Mouse (Mus musculus) lung, postnatal 0 days (tissue): ENCODE data around the gene Rcan2. TPM values are rescaled to one million over a fixed set of nuclear protein-coding genes. Genes with fewer than 3 reads are reported as not detected.

Source experiments
- ATAC-seq: fragments of 200-750 bp; cut with Nextera tagmentation; 2 replicates; pipeline ENCODE4 v1.8.0; 2017; ENCODE audit warnings: moderate library complexity
- DNase-seq: peaks from one replicate; pipeline ENCODE4 v3.0.0-alpha.2; 2016; ENCODE audit warnings: low spot score
- H3K27ac ChIP-seq: fragments of 300-500 bp; sonication (generic); 2 replicates; pipeline ENCODE4 v1.5.1; 2014; ENCODE audit warnings: antibody characterized with exemption, mild to moderate bottlenecking, low read length, mixed read lengths
- H3K27me3 ChIP-seq: fragments of 300-500 bp; sonication (generic); replicated peaks from 2 replicates; pipeline ENCODE4 v1.6.1; 2014; ENCODE audit warnings: low read length, mixed read lengths; ENCODE audit not compliant: insufficient read depth
- H3K36me3 ChIP-seq: fragments of 300-500 bp; sonication (generic); 2 replicates; pipeline ENCODE4 v1.6.1; 2014; ENCODE audit warnings: low read length, mixed read lengths; ENCODE audit not compliant: insufficient read depth
- H3K4me1 ChIP-seq: fragments of 300-500 bp; sonication (generic); 2 replicates; pipeline ENCODE4 v1.6.1; 2014; ENCODE audit warnings: antibody characterized with exemption, low read depth, low read length, mixed read lengths; ENCODE audit not compliant: insufficient read depth
- H3K4me2 ChIP-seq: fragments of 300-500 bp; sonication (generic); replicated peaks from 2 replicates; pipeline ENCODE4 v1.6.1; 2014; ENCODE audit warnings: low read depth, mild to moderate bottlenecking, low read length, moderate library complexity, mixed read lengths
- H3K4me3 ChIP-seq: fragments of 300-500 bp; sonication (generic); 2 replicates; pipeline ENCODE4 v1.5.1; 2014; ENCODE audit warnings: low read depth, low read length
- H3K9ac ChIP-seq: fragments of 300-500 bp; sonication (generic); replicated peaks from 2 replicates; pipeline ENCODE4 v1.6.1; 2014; ENCODE audit warnings: low read depth, mild to moderate bottlenecking
- H3K9me3 ChIP-seq: fragments of 300-500 bp; sonication (generic); 2 replicates; pipeline ENCODE4 v1.6.1; 2016; ENCODE audit warnings: low read length, mixed read lengths
- CTCF ChIP-seq: IDR thresholded peaks from 2 replicates; pipeline ENCODE4 v1.5.1; 2016; ENCODE audit warnings: antibody characterized with exemption, mild to moderate bottlenecking
- EP300 ChIP-seq: IDR thresholded peaks from 2 replicates; pipeline ENCODE4 v1.6.1; 2016; ENCODE audit warnings: antibody characterized with exemption, mild to moderate bottlenecking, control low read depth
- WGBS: fragments of 180-500 bp; shearing (Covaris S2); extraction: QIAGEN DNeasy Blood & Tissue Kit; methylation state at CpG from one replicate; pipeline ENCODE4 v1.1.7; 2014; 5-methylcytosine and 5-hydroxymethylcytosine counted together
- polyA plus RNA-seq: library from polyadenylated mRNA; unstranded; fragments of >200 nt; fragmentation: Nextera tagmentation; extraction: Ambion mirVana; gene quantifications from 2 replicates; pipeline ENCODE4 v1.2.1, GENCODE M21; 2015

Rcan2 gene
- polyA plus RNA-seq, 1 experiment from 2014 or later, result 1.3 TPM

DNA sequence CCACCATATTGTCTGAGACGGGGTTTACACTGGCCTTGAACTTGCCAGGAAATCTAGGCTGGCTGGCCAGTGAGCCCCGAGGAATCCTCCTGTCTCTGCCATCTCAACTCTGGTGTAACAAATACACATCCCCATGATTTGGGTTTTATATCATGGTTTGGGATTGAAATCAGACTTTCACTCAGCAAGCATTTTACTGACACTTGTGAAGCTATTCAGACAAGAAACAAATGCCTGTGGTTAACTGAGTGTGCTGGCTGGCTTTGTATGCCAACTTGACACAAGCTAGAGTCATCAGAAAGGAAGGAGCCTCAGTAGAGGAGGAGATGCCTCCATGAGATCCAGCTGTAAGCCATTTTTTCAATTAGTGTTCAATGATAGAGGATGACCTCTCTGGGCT, 206.3 kb downstream of the Rcan2 start:
- DNase-seq (no peak), ATAC-seq (no peak)
- no peaks in the 10 kb centered on the region for H3K4me1 ChIP-seq
- H3K4me2 ChIP-seq, result no peak overlapping the region
- 78% methylated on average over 2 of the region's 2 CpGs for WGBS
- H3K9ac ChIP-seq, result no peak overlapping the region
- H3K36me3 ChIP-seq, result no peaks in the 10 kb centered on the region
- TF ChIP-seq EP300 (no peak), CTCF (no peak)
- H3K9me3 ChIP-seq, result no peaks in the 10 kb centered on the region
- no peaks in the 10 kb centered on the region for H3K27me3 ChIP-seq
- H3K4me3 ChIP-seq, result no peak overlapping the region
- H3K27ac ChIP-seq, result no peak overlapping the region

DNA sequence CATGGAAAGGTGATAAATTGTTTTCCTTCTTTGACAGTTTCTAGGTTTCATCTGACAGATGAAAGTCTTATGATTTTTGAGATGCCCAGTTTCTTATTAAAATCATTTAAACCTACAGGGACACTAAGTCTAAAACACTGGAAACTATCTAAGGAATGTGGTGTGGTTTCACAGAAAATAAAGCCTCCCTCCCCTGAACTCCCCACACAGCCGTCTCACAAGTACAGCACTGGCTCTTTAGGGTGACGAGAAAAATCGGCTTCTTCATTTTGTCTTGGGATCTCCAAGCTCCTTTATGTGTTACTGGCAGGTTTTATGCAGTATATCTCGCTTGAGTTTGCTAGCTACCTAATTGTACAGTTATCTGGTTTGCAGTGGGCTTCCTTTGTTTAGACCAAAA, 210.8 kb downstream of the Rcan2 start:
- 40% methylated on average over 4 of the region's 4 CpGs for WGBS
- Histone ChIP-seq H3K36me3 (no peaks in the 10 kb centered on the region), H3K4me3 (no peak overlapping the region), H3K4me1 (no peaks in the 10 kb centered on the region), H3K27ac (no peak overlapping the region), H3K9me3 (no peaks in the 10 kb centered on the region), H3K27me3 (no peaks in the 10 kb centered on the region), H3K4me2 (no peak overlapping the region), H3K9ac (no peak overlapping the region)
- no peak for TF ChIP-seq EP300
- TF ChIP-seq CTCF, result no peak
- DNase-seq (no peak), ATAC-seq (no peak)

GRCm38 (mm10) chr17:44013756-44014510, 212.8 kb downstream of the Rcan2 start:
- no peak for DNase-seq
- H3K9me3 ChIP-seq, result no peaks in the 10 kb centered on the region
- H3K27ac ChIP-seq, result no peak overlapping the region
- no peak overlapping the region for H3K9ac ChIP-seq
- 64% methylated on average over 4 of the region's 4 CpGs for WGBS
- no peaks in the 10 kb centered on the region for H3K27me3 ChIP-seq
- H3K4me2 ChIP-seq, result no peak overlapping the region
- H3K36me3 ChIP-seq, result no peaks in the 10 kb centered on the region
- no peak for ATAC-seq
- H3K4me3 ChIP-seq, result no peak overlapping the region
- TF ChIP-seq EP300 (no peak), CTCF (no peak)
- no peaks in the 10 kb centered on the region for H3K4me1 ChIP-seq

- Histone ChIP-seq H3K4me3 (no peak overlapping the region), H3K9ac (no peak overlapping the region)
- no peak for DNase-seq
These were observed 215.2 kb downstream of the Rcan2 start for GRCm38 (mm10) chr17:44016314-44016713.

DNA sequence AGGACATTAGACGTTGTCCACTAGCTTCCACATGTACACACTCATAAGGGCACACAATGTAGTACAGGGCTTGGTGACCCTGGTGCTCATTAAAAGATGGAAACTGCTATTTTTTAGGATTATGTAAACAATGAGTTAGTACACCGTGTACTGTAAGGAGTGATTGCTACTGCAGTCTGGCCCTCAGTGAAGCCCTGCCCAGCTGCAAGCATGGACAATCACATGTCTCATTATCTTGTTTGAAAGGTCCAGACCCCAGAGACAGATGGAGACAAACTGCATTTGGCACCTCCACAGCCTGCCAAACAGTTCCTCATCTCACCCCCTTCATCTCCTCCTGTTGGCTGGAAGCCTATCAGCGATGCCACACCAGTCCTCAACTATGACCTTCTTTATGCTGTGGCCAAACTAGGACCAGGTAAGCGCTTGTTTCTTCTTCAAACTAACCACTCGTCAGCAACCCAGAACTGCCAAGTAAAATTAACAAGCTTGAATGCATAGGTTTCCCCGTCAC, 219.6 kb downstream of the Rcan2 start:
- DNase-seq, result no peak
- Histone ChIP-seq H3K27me3 (no peaks in the 10 kb centered on the region), H3K36me3 (no peaks in the 10 kb centered on the region), H3K9me3 (no peaks in the 10 kb centered on the region), H3K4me3 (no peak overlapping the region), H3K4me2 (no peak overlapping the region), H3K4me1 (no peaks in the 10 kb centered on the region), H3K9ac (no peak overlapping the region), H3K27ac (no peak overlapping the region)
- no peak for ATAC-seq
- TF ChIP-seq EP300, result no peak
- TF ChIP-seq CTCF, result no peak
- 65% methylated on average over 6 of the region's 6 CpGs for WGBS

More at GRCm38 (mm10) chr17:44016314-44016713, 215.2 kb downstream of the Rcan2 start:
- TF ChIP-seq CTCF (no peak), EP300 (no peak)
- Histone ChIP-seq H3K27me3 (no peaks in the 10 kb centered on the region), H3K36me3 (no peaks in the 10 kb centered on the region), H3K9me3 (no peaks in the 10 kb centered on the region), H3K27ac (no peak overlapping the region), H3K4me2 (no peak overlapping the region), H3K4me1 (no peaks in the 10 kb centered on the region)
- 60% methylated on average over 5 of the region's 5 CpGs for WGBS
- no peak for ATAC-seq

DNA sequence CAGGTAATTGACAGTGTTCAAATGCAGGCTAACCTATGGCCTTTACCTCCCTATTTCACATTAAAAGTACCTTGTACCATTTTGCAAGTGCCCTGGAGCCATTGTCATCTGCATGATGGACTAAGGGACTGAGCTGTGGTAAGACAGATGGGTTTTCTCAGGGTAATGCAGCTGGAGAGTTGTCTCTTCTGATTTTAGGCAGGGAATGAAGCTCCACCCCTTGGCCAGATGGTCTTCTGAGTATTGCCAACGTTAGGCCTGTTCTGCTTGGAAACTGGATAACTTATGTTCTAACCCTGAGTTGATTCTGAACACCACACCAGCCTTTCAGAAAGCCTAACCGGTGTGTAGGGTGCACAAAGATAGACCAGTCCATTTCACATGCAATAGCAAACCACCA, 222.7 kb downstream of the Rcan2 start:
- H3K27ac ChIP-seq, result no peak overlapping the region
- no peak for DNase-seq
- ATAC-seq, result no peak
- TF ChIP-seq CTCF (no peak), EP300 (no peak)
- 65% methylated on average over 2 of the region's 2 CpGs for WGBS
- no peak overlapping the region for H3K4me2 ChIP-seq
- H3K9ac ChIP-seq, result no peak overlapping the region
- H3K4me1 ChIP-seq, result no peaks in the 10 kb centered on the region
- no peaks in the 10 kb centered on the region for H3K27me3 ChIP-seq
- H3K36me3 ChIP-seq, result no peaks in the 10 kb centered on the region
- H3K4me3 ChIP-seq, result no peak overlapping the region
- H3K9me3 ChIP-seq, result no peaks in the 10 kb centered on the region
